Mouse (Mus musculus) C2C12 (cell line): ENCODE measurements around the gene Herpud1.

ENCODE experiments used
- CEBPB ChIP-seq: IDR thresholded peaks from one replicate; pipeline ENCODE4 v1.6.1; 2011; ENCODE audit warnings: low read depth, mild to moderate bottlenecking, control low read depth, moderate library complexity
- CTCF ChIP-seq: IDR thresholded peaks from one replicate; pipeline ENCODE4 v1.5.1; 2011; ENCODE audit not compliant: control insufficient read depth, insufficient read depth, insufficient read length
- FOSL1 ChIP-seq: IDR thresholded peaks from one replicate; pipeline ENCODE4 v1.8.0; 2011; ENCODE audit warnings: mild to moderate bottlenecking, low read length; ENCODE audit not compliant: poor library complexity, insufficient read depth, severe bottlenecking
- MAX ChIP-seq: IDR thresholded peaks from one replicate; pipeline ENCODE4 v1.6.1; 2011; ENCODE audit warnings: mild to moderate bottlenecking, control low read depth
- MYOG ChIP-seq: IDR thresholded peaks from one replicate; pipeline ENCODE4 v1.6.1; 2011; ENCODE audit not compliant: control insufficient read depth, insufficient read length; ENCODE audit errors: extremely low read depth
- USF1 ChIP-seq: IDR thresholded peaks from one replicate; pipeline ENCODE4 v1.6.1; 2011; ENCODE audit warnings: low read depth, mild to moderate bottlenecking, control low read depth, moderate library complexity

GRCm38 (mm10) chr8:94412518-94412917 is 26.3 kb downstream of the Herpud1 start:
- TF ChIP-seq CTCF (no peak), CEBPB (no peak), MYOG (no peak), MAX (no peak), USF1 (no peak), FOSL1 (no peak)
